12 mouse cellular contexts compared by ENCODE assay signal in genomic region chr13:72209946-72210456, GRCm38 (mm10).
DNase-seq lines count a peak whose midpoint lies in the region; ATAC-seq and TF ChIP-seq lines count a peak whose summit lies in the region.
"Had no signal": no experiment of that assay in that cellular context is flagged by ENCODE, and none has a peak within 500 bp of the region (broad histone marks: within the 10 kb centered on the region; RNA-seq: fewer than 3 reads in every experiment).

No protein-coding gene starts in this region.

- no peak for ATAC-seq in heart, embryonic 11.5 days (replicated peaks; ENCODE audit: insufficient number of reproducible peaks, low FRiP score, low TSS enrichment)
- no peak for ATAC-seq in embryonic facial prominence, embryonic 11.5 days (replicated peaks; ENCODE audit: insufficient number of reproducible peaks, low FRiP score, low TSS enrichment, low read depth)
- no peak for ATAC-seq in limb, embryonic 11.5 days (ENCODE audit: insufficient number of reproducible peaks, low FRiP score, low TSS enrichment, low read depth)
- no peak for ATAC-seq in CD4-positive, CD25-positive, alpha-beta regulatory T cell, adult 4 months
- ATAC-seq: inflammation-experienced regulatory T-cells, adult 6 months had no signal

- no peaks in the 10 kb centered on the region for H3K36me3 ChIP-seq in heart, embryonic 11.5 days (ENCODE audit: control insufficient read depth, insufficient read depth, low read length)
- H3K36me3 ChIP-seq in ES-E14 (ENCODE audit: control insufficient read depth, insufficient read depth, low read length, poor library complexity, severe bottlenecking): no peaks in the 10 kb centered on the region
- H3K36me3 ChIP-seq in embryonic facial prominence, embryonic 11.5 days (replicated peaks; ENCODE audit: control insufficient read depth, insufficient read depth, low read depth, low read length): no peaks in the 10 kb centered on the region
- no peaks in the 10 kb centered on the region for H3K36me3 ChIP-seq in limb, embryonic 11.5 days (ENCODE audit: control insufficient read depth, insufficient read depth, low read length)

- no peaks in the 10 kb centered on the region for H3K27me3 ChIP-seq in heart, embryonic 11.5 days (ENCODE audit: control insufficient read depth, insufficient read depth, low read length)
- H3K27me3 ChIP-seq in embryonic facial prominence, embryonic 11.5 days (ENCODE audit: control insufficient read depth, insufficient read depth, low read length): no peaks in the 10 kb centered on the region
- H3K27me3 ChIP-seq in limb, embryonic 11.5 days (ENCODE audit: control insufficient read depth, insufficient read depth, low read length): no peaks in the 10 kb centered on the region

- WGBS in heart, embryonic 11.5 days (ENCODE audit: insufficient replicate concordance): 22% methylated on average over 10 of the region's 10 CpGs
- 30% methylated on average over 10 of the region's 10 CpGs for WGBS in embryonic facial prominence, embryonic 11.5 days
- WGBS in limb, embryonic 11.5 days: 5% methylated on average over 10 of the region's 10 CpGs

- H3K27ac ChIP-seq in heart, embryonic 11.5 days (ENCODE audit: low read depth, low read length): no peak overlapping the region
- no peak overlapping the region for H3K27ac ChIP-seq in ES-E14 (ENCODE audit: insufficient read depth, low read depth, low read length, poor library complexity, severe bottlenecking)
- H3K27ac ChIP-seq in embryonic facial prominence, embryonic 11.5 days (replicated peaks; ENCODE audit: low read depth, low read length): no peak overlapping the region
- no peak overlapping the region for H3K27ac ChIP-seq in limb, embryonic 11.5 days (replicated peaks; ENCODE audit: low read depth, low read length)
- H3K27ac ChIP-seq: macrophage; stomach, postnatal 0 days had no signal

- DNase-seq in heart, adult 11 months: peak; percentile 83
- DNase-seq in ES-E14 (ENCODE audit: low read depth, low spot score): no peak
- peak; percentile 5 for DNase-seq in embryonic facial prominence, embryonic 11.5 days (ENCODE audit: low spot score)
- DNase-seq in limb, embryonic 11.5 days (ENCODE audit: low spot score): peak; percentile 52
- no peak for DNase-seq in frontal cortex, adult 2 months (ENCODE audit: extremely low spot score in 1 of 2, low spot score in 1 of 2)
- DNase-seq in liver: no peak
- DNase-seq: left cerebral cortex, postnatal 4 days had no signal

- H3K4me2 ChIP-seq in heart, embryonic 11.5 days: no peak overlapping the region
- H3K4me2 ChIP-seq in embryonic facial prominence, embryonic 11.5 days (ENCODE audit: low read depth, low read length): no peak overlapping the region
- H3K4me2 ChIP-seq in limb, embryonic 11.5 days (ENCODE audit: low read depth, severe bottlenecking): no peak overlapping the region

- H3K9me3 ChIP-seq in heart, embryonic 11.5 days (replicated peaks; ENCODE audit: control insufficient read depth, low read length): no peaks in the 10 kb centered on the region
- no peaks in the 10 kb centered on the region for H3K9me3 ChIP-seq in ES-E14 (ENCODE audit: control insufficient read depth, insufficient read depth, low read depth, low read length)
- H3K9me3 ChIP-seq in embryonic facial prominence, embryonic 11.5 days (replicated peaks; ENCODE audit: control insufficient read depth, low read length): no peaks in the 10 kb centered on the region
- H3K9me3 ChIP-seq in limb, embryonic 11.5 days (ENCODE audit: control insufficient read depth, low read length): no peaks in the 10 kb centered on the region

- in situ Hi-C loops in ES-E14 (cut with MboI; ENCODE audit: low sequenced_read_pairs in 2 of 2, unreplicated experiment in 2 of 2): no loop called here

- H3K4me1 ChIP-seq in heart, embryonic 11.5 days (ENCODE audit: control insufficient read depth, insufficient read depth, low read length): no peaks in the 10 kb centered on the region; the same call in 1 of the 2 replicates
- H3K4me1 ChIP-seq in ES-E14 (ENCODE audit: control insufficient read depth in 2 of 2, insufficient read depth in 2 of 2, low read length in 2 of 2, poor library complexity in 1 of 2): no peaks in the 10 kb centered on the region
- no peaks in the 10 kb centered on the region for H3K4me1 ChIP-seq in embryonic facial prominence, embryonic 11.5 days (ENCODE audit: control insufficient read depth, insufficient read depth, low read length)
- 0 out of 2 replicates have a peak, but pooled peaks cover 2% of the 10 kb centered on the region for H3K4me1 ChIP-seq in limb, embryonic 11.5 days (ENCODE audit: control insufficient read depth, insufficient read depth, low read length)

- H3K9ac ChIP-seq in heart, embryonic 11.5 days (ENCODE audit: low read depth, low read length): no peak overlapping the region
- no peak overlapping the region for H3K9ac ChIP-seq in ES-E14 (ENCODE audit: insufficient read depth, low read depth, low read length, poor library complexity, severe bottlenecking)
- no peak overlapping the region for H3K9ac ChIP-seq in embryonic facial prominence, embryonic 11.5 days (replicated peaks; ENCODE audit: low read length)
- H3K9ac ChIP-seq in limb, embryonic 11.5 days (ENCODE audit: low read length): no peak overlapping the region

- H3K4me3 ChIP-seq in heart, embryonic 11.5 days (ENCODE audit: low read depth, low read length): no peak overlapping the region
- no peak overlapping the region for H3K4me3 ChIP-seq in ES-E14 (ENCODE audit: insufficient read depth in 1 of 2, low read depth in 1 of 2, low read length in 2 of 2, poor library complexity in 1 of 2, severe bottlenecking in 1 of 2)
- no peak overlapping the region for H3K4me3 ChIP-seq in embryonic facial prominence, embryonic 11.5 days (ENCODE audit: low read depth, low read length)
- no peak overlapping the region for H3K4me3 ChIP-seq in limb, embryonic 11.5 days (ENCODE audit: low read depth, low read length)

TF ChIP-seq in ES-E14, 5 proteins besides CTCF, POLR2A, EP300 and RAD21:
- TF ChIP-seq CHD2 (IDR thresholded peaks at IDR 0.05; ENCODE audit: low read depth, low read length): no peak
- peak; percentile 61; the same call in 1 of the 2 replicates for TF ChIP-seq MAFK (IDR thresholded peaks at IDR 0.05; ENCODE audit: insufficient read depth, low read depth, low read length)

Comparison
In these comparisons a context has a peak if more than half of its experiments do, and no peak if none do; other contexts are left out.
1. DNase-seq: peak in heart, adult 11 months (single experiment), embryonic facial prominence, embryonic 11.5 days (single experiment) and limb, embryonic 11.5 days (single experiment); none in ES-E14 (single experiment), frontal cortex, adult 2 months (0 of 2) and liver (single experiment).